Mouse (Mus musculus): ENCODE measurements around the gene Rbm17.

- no peak for TF ChIP-seq POLR2A (IDR thresholded peaks at IDR 0.05; ENCODE audit: insufficient read depth, low read length)
- TF ChIP-seq CTCF (IDR thresholded peaks at IDR 0.05; ENCODE audit: low read depth, low read length), result no peak
- no peak for TF ChIP-seq EP300 (IDR thresholded peaks at IDR 0.05; ENCODE audit: insufficient read depth, low read depth, low read length)
Observed at GRCm38 (mm10) chr2:11637115-11637514, 33.2 kb upstream of the Rbm17 start.
